In genomic region chr14:122675661-122676060, GRCm38 (mm10) we compare ENCODE assay signal across 32 mouse cellular contexts.
"Had no signal": no experiment of that assay in that cellular context is flagged by ENCODE, and none has a peak within 500 bp of the region (broad histone marks: within the 10 kb centered on the region; RNA-seq: fewer than 3 reads in every experiment).

No protein-coding gene starts in this region.

- H3K36me3 ChIP-seq: limb, embryonic 10.5 days; limb, embryonic 12.5 days; limb, embryonic 13.5 days; limb, embryonic 15.5 days; liver, embryonic 12.5 days; liver, embryonic 13.5 days; liver, embryonic 15.5 days; lung, embryonic 15.5 days; midbrain, embryonic 10.5 days; midbrain, embryonic 12.5 days; midbrain, embryonic 13.5 days; midbrain, embryonic 15.5 days; neural tube, embryonic 12.5 days had no signal

- DNase-seq: left cerebral cortex, postnatal 4 days; liver; liver, embryonic 13.5 days; liver, postnatal 0 days; lung, adult 18-20 months; lung, adult 2 months; lung, embryonic 14.5 days; lung, postnatal 10 days; lung, postnatal 14 days; lung, postnatal 36 days; lung, postnatal 4 days; midbrain, embryonic 14.5 days had no signal

- H3K4me2 ChIP-seq: limb, embryonic 12.5 days; limb, embryonic 13.5 days; limb, embryonic 15.5 days; liver, embryonic 11.5 days; liver, embryonic 12.5 days; liver, embryonic 13.5 days; liver, embryonic 15.5 days; lung, embryonic 14.5 days; lung, embryonic 15.5 days; midbrain, embryonic 11.5 days; midbrain, embryonic 12.5 days; midbrain, embryonic 13.5 days; midbrain, embryonic 15.5 days; neural tube, embryonic 12.5 days had no signal

- H3K4me1 ChIP-seq: limb, embryonic 10.5 days; limb, embryonic 12.5 days; limb, embryonic 13.5 days; liver, embryonic 12.5 days; liver, embryonic 13.5 days; liver, embryonic 15.5 days; lung, embryonic 15.5 days; midbrain, embryonic 10.5 days; midbrain, embryonic 12.5 days; midbrain, embryonic 13.5 days; midbrain, embryonic 15.5 days; neural tube, embryonic 12.5 days had no signal

- H3K27me3 ChIP-seq: limb, embryonic 12.5 days; limb, embryonic 13.5 days; limb, embryonic 15.5 days; liver, embryonic 12.5 days; liver, embryonic 13.5 days; liver, embryonic 15.5 days; lung, embryonic 15.5 days; megakaryocyte, embryonic 14.5 days; midbrain, embryonic 12.5 days; midbrain, embryonic 13.5 days; midbrain, embryonic 15.5 days; neural tube, embryonic 12.5 days had no signal

- H3K4me3 ChIP-seq: limb, embryonic 10.5 days; limb, embryonic 12.5 days; limb, embryonic 13.5 days; limb, embryonic 15.5 days; liver, embryonic 12.5 days; liver, embryonic 13.5 days; liver, embryonic 15.5 days; lung, embryonic 15.5 days; megakaryocyte, embryonic 14.5 days; midbrain, embryonic 10.5 days; midbrain, embryonic 12.5 days; midbrain, embryonic 13.5 days; midbrain, embryonic 15.5 days; myocyte; neural tube, embryonic 12.5 days had no signal

- H3K27ac ChIP-seq: limb, embryonic 10.5 days; limb, embryonic 12.5 days; limb, embryonic 13.5 days; limb, embryonic 15.5 days; liver, embryonic 12.5 days; liver, embryonic 13.5 days; liver, embryonic 14.5 days; liver, embryonic 15.5 days; lung, embryonic 15.5 days; macrophage; midbrain, embryonic 10.5 days; midbrain, embryonic 12.5 days; midbrain, embryonic 13.5 days; midbrain, embryonic 15.5 days; neural tube, embryonic 12.5 days had no signal

- H3K9ac ChIP-seq: limb, embryonic 12.5 days; limb, embryonic 13.5 days; limb, embryonic 15.5 days; liver, embryonic 12.5 days; liver, embryonic 13.5 days; liver, embryonic 14.5 days; liver, embryonic 15.5 days; liver, postnatal 0 days; lung, embryonic 14.5 days; lung, embryonic 15.5 days; midbrain, embryonic 12.5 days; midbrain, embryonic 13.5 days; midbrain, embryonic 15.5 days; neural tube, embryonic 12.5 days had no signal

- H3K9me3 ChIP-seq: limb, embryonic 10.5 days; limb, embryonic 12.5 days; limb, embryonic 13.5 days; limb, embryonic 15.5 days; liver, embryonic 12.5 days; liver, embryonic 13.5 days; liver, embryonic 15.5 days; lung, embryonic 15.5 days; megakaryocyte, embryonic 14.5 days; midbrain, embryonic 10.5 days; midbrain, embryonic 12.5 days; midbrain, embryonic 13.5 days; midbrain, embryonic 15.5 days; neural tube, embryonic 12.5 days had no signal

- ATAC-seq: liver, embryonic 12.5 days; liver, postnatal 0 days; lung, postnatal 0 days; midbrain, embryonic 13.5 days; midbrain, embryonic 15.5 days; midbrain, embryonic 16.5 days had no signal
